Mouse (Mus musculus): ENCODE measurements at regions not wholly inside any gene's neighbourhood (a gene's known extent, or its start where the extent isn't known, plus 50 kb on each side); places are given as distances from the start of the nearest gene placed in this dataset.
A peak's percentile ranks its signal among the peaks of the same experiment; 100 is the strongest.
"Not testable (repeated sequence)": the region's sequence is repeated elsewhere in the genome, so short reads cannot be mapped to it uniquely, and the experiment has no call there.

GRCm38 (mm10) chr10:45859909-45860308, 282.3 kb downstream of the Hace1 start:
- TF ChIP-seq CTCF (IDR thresholded peaks at IDR 0.05; ENCODE audit: borderline replicate concordance, extremely low read depth, insufficient read depth, insufficient read length): no peak
- DNase-seq (ENCODE audit: low read depth): no peak

GRCm38 (mm10) chr10:45860696-45861095, 283.1 kb downstream of the Hace1 start:
- TF ChIP-seq CTCF (IDR thresholded peaks at IDR 0.05; ENCODE audit: borderline replicate concordance, extremely low read depth, insufficient read depth, insufficient read length): no peak
- TF ChIP-seq POLR2A (IDR thresholded peaks at IDR 0.05; ENCODE audit: borderline replicate concordance, extremely low read depth, insufficient read depth, insufficient read length, poor library complexity, severe bottlenecking): no peak

GRCm38 (mm10) chr10:45865793-45866192, 288.2 kb downstream of the Hace1 start:
- no peak for DNase-seq (ENCODE audit: low read depth)

More at GRCm38 (mm10) chr10:45860696-45861095, 283.1 kb downstream of the Hace1 start:
- no peak for DNase-seq (ENCODE audit: low read depth)

GRCm38 (mm10) chr10:45866860-45867259, 289.2 kb downstream of the Hace1 start:
- no peak for TF ChIP-seq CTCF (IDR thresholded peaks at IDR 0.05; ENCODE audit: borderline replicate concordance, extremely low read depth, insufficient read depth, insufficient read length)
- TF ChIP-seq POLR2A (IDR thresholded peaks at IDR 0.05; ENCODE audit: borderline replicate concordance, extremely low read depth, insufficient read depth, insufficient read length, poor library complexity, severe bottlenecking): no peak
- no peak for DNase-seq (ENCODE audit: low read depth)

More at GRCm38 (mm10) chr10:45865793-45866192, 288.2 kb downstream of the Hace1 start:
- TF ChIP-seq CTCF (IDR thresholded peaks at IDR 0.05; ENCODE audit: borderline replicate concordance, extremely low read depth, insufficient read depth, insufficient read length) (no peak), POLR2A (IDR thresholded peaks at IDR 0.05; ENCODE audit: borderline replicate concordance, extremely low read depth, insufficient read depth, insufficient read length, poor library complexity, severe bottlenecking) (no peak)

GRCm38 (mm10) chr10:45871028-45871427, 293.4 kb downstream of the Hace1 start:
- TF ChIP-seq CTCF (IDR thresholded peaks at IDR 0.05; ENCODE audit: borderline replicate concordance, extremely low read depth, insufficient read depth, insufficient read length) (no peak), POLR2A (IDR thresholded peaks at IDR 0.05; ENCODE audit: borderline replicate concordance, extremely low read depth, insufficient read depth, insufficient read length, poor library complexity, severe bottlenecking) (no peak)

GRCm38 (mm10) chr10:45872007-45872890, 294.6 kb downstream of the Hace1 start:
- no peak for DNase-seq (ENCODE audit: low read depth)
- TF ChIP-seq POLR2A (IDR thresholded peaks at IDR 0.05; ENCODE audit: borderline replicate concordance, extremely low read depth, insufficient read depth, insufficient read length, poor library complexity, severe bottlenecking): no peak
- TF ChIP-seq CTCF (IDR thresholded peaks at IDR 0.05; ENCODE audit: borderline replicate concordance, extremely low read depth, insufficient read depth, insufficient read length): no peak

More at GRCm38 (mm10) chr10:45871028-45871427, 293.4 kb downstream of the Hace1 start:
- DNase-seq (ENCODE audit: low read depth): peak; percentile 19

- DNase-seq (ENCODE audit: low read depth): peak; percentile 73
- TF ChIP-seq POLR2A (IDR thresholded peaks at IDR 0.05; ENCODE audit: borderline replicate concordance, extremely low read depth, insufficient read depth, insufficient read length, poor library complexity, severe bottlenecking) (no peak), CTCF (IDR thresholded peaks at IDR 0.05; ENCODE audit: borderline replicate concordance, extremely low read depth, insufficient read depth, insufficient read length) (no peak)
Measured at GRCm38 (mm10) chr10:45873805-45874780, 296.5 kb downstream of the Hace1 start.

- not testable (repeated sequence) for DNase-seq (ENCODE audit: low read depth)
Measured at GRCm38 (mm10) chr10:45875287-45875686, 297.7 kb downstream of the Hace1 start.

- no peak for DNase-seq (ENCODE audit: low read depth)
- TF ChIP-seq POLR2A (IDR thresholded peaks at IDR 0.05; ENCODE audit: borderline replicate concordance, extremely low read depth, insufficient read depth, insufficient read length, poor library complexity, severe bottlenecking): no peak
- no peak for TF ChIP-seq CTCF (IDR thresholded peaks at IDR 0.05; ENCODE audit: borderline replicate concordance, extremely low read depth, insufficient read depth, insufficient read length)
Measured at GRCm38 (mm10) chr10:45883745-45884144, 306.1 kb downstream of the Hace1 start.

- TF ChIP-seq POLR2A (IDR thresholded peaks at IDR 0.05; ENCODE audit: borderline replicate concordance, extremely low read depth, insufficient read depth, insufficient read length, poor library complexity, severe bottlenecking): no peak
- TF ChIP-seq CTCF (IDR thresholded peaks at IDR 0.05; ENCODE audit: borderline replicate concordance, extremely low read depth, insufficient read depth, insufficient read length): no peak
- DNase-seq (ENCODE audit: low read depth): no peak
Measured at GRCm38 (mm10) chr10:45886636-45887035, 309.0 kb downstream of the Hace1 start.

GRCm38 (mm10) chr10:45888835-45889234, 311.2 kb downstream of the Hace1 start:
- peak; percentile 39 for DNase-seq (ENCODE audit: low read depth)
- TF ChIP-seq CTCF (IDR thresholded peaks at IDR 0.05; ENCODE audit: borderline replicate concordance, extremely low read depth, insufficient read depth, insufficient read length) (no peak), POLR2A (IDR thresholded peaks at IDR 0.05; ENCODE audit: borderline replicate concordance, extremely low read depth, insufficient read depth, insufficient read length, poor library complexity, severe bottlenecking) (no peak)

Data from brain, embryonic 14.5 days (tissue).